Mouse (Mus musculus): ENCODE data around the gene Eddm3b.
A peak's percentile ranks its signal among the peaks of the same experiment; 100 is the strongest.

GRCm38 (mm10) chr14:51152249-51152870, 38.1 kb downstream of the Eddm3b start:
- TF ChIP-seq E2F4 (IDR thresholded peaks at IDR 0.05; ENCODE audit: borderline replicate concordance, low read depth, low read length) (no peak), GATA1 (IDR thresholded peaks at IDR 0.05; ENCODE audit: low read depth, low read length) (0 out of 2 replicates have a peak, but pooled peaks have one; percentile 8), RCOR1 (IDR thresholded peaks at IDR 0.05; ENCODE audit: low read depth, low read length) (no peak), EP300 (IDR thresholded peaks at IDR 0.05; ENCODE audit: low read depth in 1 of 2, low read length in 2 of 2) (no peak), CTCF (IDR thresholded peaks at IDR 0.05 in 2 of 3, conservative IDR thresholded peaks at IDR 0.05 in 1 of 3; ENCODE audit: control insufficient read depth in 1 of 3, insufficient read depth in 1 of 3, low read depth in 2 of 3, low read length in 3 of 3, poor library complexity in 1 of 3, severe bottlenecking in 1 of 3) (no peak), NELFE (IDR thresholded peaks at IDR 0.05; ENCODE audit: low read depth, low read length) (no peak), ZKSCAN1 (IDR thresholded peaks at IDR 0.05; ENCODE audit: low read depth, low read length) (no peak), ETS1 (IDR thresholded peaks at IDR 0.05; ENCODE audit: low read depth, low read length) (no peak), POLR2A (IDR thresholded peaks at IDR 0.05; ENCODE audit: control insufficient read depth in 1 of 2, insufficient read depth in 1 of 2, low read depth in 1 of 2, low read length in 2 of 2, poor library complexity in 1 of 2) (no peak), USF1 (IDR thresholded peaks at IDR 0.05; ENCODE audit: low read depth, low read length) (no peak)

Data from MEL (cell line).